Mouse (Mus musculus): Measurements from ENCODE around the gene Arhgef19. TPM values are rescaled to one million over a fixed set of nuclear protein-coding genes. Genes with fewer than 3 reads are reported as not detected.

The Arhgef19 gene
- total RNA-seq, 2 experiments from 2014 or later = 11.6 to 14.7 TPM

GRCm38 (mm10) chr4:141281153-141281552 lies 41.9 kb downstream of the Arhgef19 start:
- DNase-seq = peak; percentile 38 to 47
- intact Hi-C loops (cut with DNase I) = loop anchor here (2.0 kb wide), 1 partner anchor 18 kb away; no protein-coding TSS in a partner anchor

- DNase-seq = no peak
- intact Hi-C loops (cut with DNase I) = loop anchor here (2.0 kb wide), 1 partner anchor 17 kb away; no protein-coding TSS in a partner anchor
Observed at GRCm38 (mm10) chr4:141281578-141281977, 42.3 kb downstream of the Arhgef19 start.

- intact Hi-C loops (cut with DNase I) = no loop called here
- DNase-seq = no peak
Observed at GRCm38 (mm10) chr4:141282087-141282486, 42.8 kb downstream of the Arhgef19 start.

- DNase-seq = no peak
- intact Hi-C loops (cut with DNase I) = no loop called here
Observed at GRCm38 (mm10) chr4:141282623-141283022, 43.3 kb downstream of the Arhgef19 start.

GRCm38 (mm10) chr4:141283176-141283878 lies 44.0 kb downstream of the Arhgef19 start:
- intact Hi-C loops (cut with DNase I) = no loop called here
- no peak for DNase-seq

- no peak for DNase-seq
- intact Hi-C loops (cut with DNase I) = no loop called here
Observed at GRCm38 (mm10) chr4:141283879-141284411, 44.6 kb downstream of the Arhgef19 start.

- intact Hi-C loops (cut with DNase I) = no loop called here
- no peak for DNase-seq
Observed at GRCm38 (mm10) chr4:141284486-141284885, 45.2 kb downstream of the Arhgef19 start.

GRCm38 (mm10) chr4:141285128-141285527 lies 45.8 kb downstream of the Arhgef19 start:
- intact Hi-C loops (cut with DNase I) = no loop called here
- DNase-seq = no peak

- DNase-seq = no peak
- intact Hi-C loops (cut with DNase I) = no loop called here
Observed at GRCm38 (mm10) chr4:141286860-141287517, 47.7 kb downstream of the Arhgef19 start.

GRCm38 (mm10) chr4:141287518-141288004 lies 48.3 kb downstream of the Arhgef19 start:
- DNase-seq = no peak
- intact Hi-C loops (cut with DNase I) = no loop called here

GRCm38 (mm10) chr4:141288152-141288551 lies 48.9 kb downstream of the Arhgef19 start:
- intact Hi-C loops (cut with DNase I) = no loop called here
- no peak for DNase-seq

GRCm38 (mm10) chr4:141291571-141292375 lies 52.5 kb downstream of the Arhgef19 start:
- intact Hi-C loops (cut with DNase I) = no loop called here
- no peak for DNase-seq

GRCm38 (mm10) chr4:141295774-141296186 lies 56.5 kb downstream of the Arhgef19 start:
- DNase-seq = no peak
- intact Hi-C loops (cut with DNase I) = no loop called here

GRCm38 (mm10) chr4:141297934-141298333 lies 58.6 kb downstream of the Arhgef19 start:
- intact Hi-C loops (cut with DNase I) = loop anchor here (2.0 kb wide), 1 partner anchor 17 kb away; no protein-coding TSS in a partner anchor

GRCm38 (mm10) chr4:141299356-141299755 lies 60.1 kb downstream of the Arhgef19 start:
- intact Hi-C loops (cut with DNase I) = loop anchor here (2.0 kb wide), 1 partner anchor 19 kb away; no protein-coding TSS in a partner anchor
- DNase-seq = no peak

More at GRCm38 (mm10) chr4:141297934-141298333, 58.6 kb downstream of the Arhgef19 start:
- DNase-seq = no peak

- intact Hi-C loops (cut with DNase I) = no loop called here
- no peak for DNase-seq
Observed at GRCm38 (mm10) chr4:141300196-141300595, 60.9 kb downstream of the Arhgef19 start.

GRCm38 (mm10) chr4:141301116-141301553 lies 61.8 kb downstream of the Arhgef19 start, which contains the start of gene Epha2:
TSS of gene Epha2 (plus strand) at chr4:141301240.
- intact Hi-C loops (cut with DNase I) = no loop called here
- DNase-seq = peak; percentile 92

GRCm38 (mm10) chr4:141301591-141302427 lies 62.5 kb downstream of the Arhgef19 start:
- DNase-seq = peak in 1 of 2 experiments; percentile 35
- intact Hi-C loops (cut with DNase I) = no loop called here
